Mouse (Mus musculus) olfactory bulb, adult 2 months (tissue): ENCODE data around the gene Cks2. TPM values are rescaled to one million over a fixed set of nuclear protein-coding genes. Genes with fewer than 3 reads are reported as not detected.
"Not testable (repeated sequence)": the region's sequence is repeated elsewhere in the genome, so short reads cannot be mapped to it uniquely, and the experiment has no call there.

Experiments
- H3K27ac ChIP-seq: fragments of 200-500 bp; 2 replicates; pipeline ENCODE4 v1.5.1; 2012; ENCODE audit warnings: low read depth, low read length; ENCODE audit not compliant: insufficient read depth
- H3K4me1 ChIP-seq: fragments of 200-500 bp; 2 replicates; pipeline ENCODE4 v1.6.1; 2012; ENCODE audit warnings: low read length; ENCODE audit not compliant: control insufficient read depth, insufficient read depth
- H3K4me3 ChIP-seq: fragments of 200-500 bp; 2 replicates; pipeline ENCODE4 v1.5.1; 2012; ENCODE audit warnings: mild to moderate bottlenecking, low read depth, low read length, moderate library complexity; ENCODE audit not compliant: insufficient read depth
- CTCF ChIP-seq: fragments of 200-500 bp; IDR thresholded peaks from 2 replicates; pipeline ENCODE4 v1.5.1; 2012; ENCODE audit warnings: low read depth, mild to moderate bottlenecking, low read length, moderate library complexity; ENCODE audit not compliant: insufficient read depth
- POLR2A ChIP-seq: fragments of 200-500 bp; IDR thresholded peaks from 2 replicates; pipeline ENCODE4 v1.6.1; 2012; ENCODE audit warnings: mild to moderate bottlenecking, low read depth, low read length, moderate library complexity; ENCODE audit not compliant: insufficient read depth
- WGBS: fragments of 180-500 bp; shearing (Covaris S2); methylation state at CpG from one replicate; pipeline ENCODE4 v1.1.7; 2018; 5-methylcytosine and 5-hydroxymethylcytosine counted together
- polyA plus RNA-seq: library from polyadenylated mRNA; stranded (reverse); fragments of >200 nt; gene quantifications from 2 replicates; pipeline ENCODE4 v1.2.4, GENCODE M21; 2012; ENCODE audit warnings: low replicate concordance; ENCODE audit not compliant: missing spikeins, insufficient read depth, insufficient read length

Cks2 gene
- polyA plus RNA-seq, 1 experiment, result not detected

- Histone ChIP-seq H3K4me1 (peaks cover 14% of the 10 kb centered on the region), H3K27ac (no peak overlapping the region), H3K4me3 (no peak overlapping the region)
- WGBS, result 83% methylated on average over 4 of the region's 4 CpGs
- TF ChIP-seq POLR2A (no peak), CTCF (no peak)
Observed at GRCm38 (mm10) chr13:51648237-51648636, 3.2 kb downstream of the Cks2 start.

- Histone ChIP-seq H3K4me3 (no peak overlapping the region), H3K4me1 (peaks cover 11% of the 10 kb centered on the region), H3K27ac (no peak overlapping the region)
- 26% methylated on average over 1 of the region's 1 CpGs for WGBS
- TF ChIP-seq CTCF, result no peak
- TF ChIP-seq POLR2A, result no peak
Observed at GRCm38 (mm10) chr13:51649740-51650139, 4.7 kb downstream of the Cks2 start.

- H3K27ac ChIP-seq, result peak within 1 kb of the TSS; percentile 90
- TF ChIP-seq POLR2A, result peak; percentile 74; the same call in 1 of the 2 replicates
- peak; percentile 98 for TF ChIP-seq CTCF
- peak within 1 kb of the TSS; percentile 98 for H3K4me3 ChIP-seq
- H3K4me1 ChIP-seq, result peaks cover 8% of the 10 kb centered on the region; the same call in 1 of the 2 replicates
- whole genome bisulfite sequencing, result 1% methylated on average over 69 of the region's 69 CpGs
Observed at GRCm38 (mm10) chr13:51651408-51652064, 6.5 kb downstream of the Cks2 start, which contains the start of gene Secisbp2. TSS of gene Secisbp2 (plus strand) at chr13:51651697.

GRCm38 (mm10) chr13:51653159-51653558 is 8.1 kb downstream of the Cks2 start:
- Histone ChIP-seq H3K4me1 (peaks cover 8% of the 10 kb centered on the region; the same call in 1 of the 2 replicates), H3K27ac (no peak overlapping the region), H3K4me3 (no peak overlapping the region)
- TF ChIP-seq POLR2A (no peak), CTCF (no peak)
- WGBS, result 98% methylated on average over 6 of the region's 6 CpGs

- Histone ChIP-seq H3K27ac (no peak overlapping the region), H3K4me1 (peaks cover 8% of the 10 kb centered on the region; the same call in 1 of the 2 replicates), H3K4me3 (no peak overlapping the region)
- TF ChIP-seq POLR2A (no peak), CTCF (no peak)
- 96% methylated on average over 9 of the region's 9 CpGs for whole genome bisulfite sequencing
Observed at GRCm38 (mm10) chr13:51653961-51654360, 8.9 kb downstream of the Cks2 start.

- 93% methylated on average over 13 of the region's 13 CpGs for WGBS
- Histone ChIP-seq H3K27ac (no peak overlapping the region), H3K4me1 (peaks cover 8% of the 10 kb centered on the region; the same call in 1 of the 2 replicates), H3K4me3 (no peak overlapping the region)
- TF ChIP-seq CTCF (no peak), POLR2A (no peak)
Observed at GRCm38 (mm10) chr13:51656516-51657235, 11.6 kb downstream of the Cks2 start.

GRCm38 (mm10) chr13:51658094-51658493 is 13.1 kb downstream of the Cks2 start:
- no peak overlapping the region for H3K4me3 ChIP-seq
- peaks cover 2% of the 10 kb centered on the region; the same call in 1 of the 2 replicates for H3K4me1 ChIP-seq
- 92% methylated on average over 3 of the region's 3 CpGs for WGBS
- TF ChIP-seq POLR2A, result no peak
- no peak for TF ChIP-seq CTCF
- no peak overlapping the region for H3K27ac ChIP-seq

- Histone ChIP-seq H3K4me3 (no peak overlapping the region), H3K27ac (no peak overlapping the region), H3K4me1 (no peaks in the 10 kb centered on the region)
- WGBS, result 90% methylated on average over 7 of the region's 7 CpGs
- TF ChIP-seq CTCF, result no peak
- no peak for TF ChIP-seq POLR2A
Observed at GRCm38 (mm10) chr13:51659573-51659972, 14.5 kb downstream of the Cks2 start.

GRCm38 (mm10) chr13:51663561-51663960 is 18.5 kb downstream of the Cks2 start:
- TF ChIP-seq POLR2A, result no peak
- TF ChIP-seq CTCF, result no peak
- WGBS, result 91% methylated on average over 2 of the region's 2 CpGs
- Histone ChIP-seq H3K4me1 (no peaks in the 10 kb centered on the region), H3K4me3 (no peak overlapping the region), H3K27ac (no peak overlapping the region)

GRCm38 (mm10) chr13:51668195-51668594 is 23.2 kb downstream of the Cks2 start:
- H3K27ac ChIP-seq, H3K4me3 ChIP-seq, H3K4me1 ChIP-seq: not testable (repeated sequence)
- 92% methylated on average over 12 of the region's 12 CpGs for WGBS
